Mouse (Mus musculus): ENCODE results near the gene Ptprt.

DNA sequence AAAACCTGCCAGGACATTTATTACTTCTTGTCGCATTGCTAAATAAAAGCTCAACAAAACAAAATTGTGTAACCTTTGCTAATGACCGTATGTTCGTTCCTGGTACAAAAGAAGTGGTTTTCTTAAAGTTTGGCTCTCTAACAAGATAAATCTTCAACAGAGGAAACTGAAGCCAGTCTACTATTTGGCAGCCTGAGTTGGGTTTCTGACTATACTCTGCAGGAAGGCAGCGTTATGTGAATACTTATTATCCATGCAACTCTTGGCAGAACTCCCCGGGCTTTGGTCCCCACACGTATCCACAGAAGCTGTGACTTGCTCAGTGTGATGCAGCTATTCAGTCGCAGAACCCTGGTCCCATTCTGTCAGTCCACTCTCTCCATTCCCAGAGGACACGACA is 112.6 kb downstream of the Ptprt start:
- no peak for TF ChIP-seq CTCF (IDR thresholded peaks at IDR 0.05; ENCODE audit: low read depth, low read length)
- TF ChIP-seq POLR2A (IDR thresholded peaks at IDR 0.05; ENCODE audit: borderline replicate concordance, low read depth, low read length): no peak
